Mouse (Mus musculus): ENCODE measurements around the gene Metrn. TPM values are rescaled to one million over a fixed set of nuclear protein-coding genes. Genes with fewer than 3 reads are reported as not detected.
A peak's percentile ranks its signal among the peaks of the same experiment; 100 is the strongest.

The Metrn gene
- polyA plus RNA-seq, 1 experiment from 2014 or later, result 11.9 TPM

DNA sequence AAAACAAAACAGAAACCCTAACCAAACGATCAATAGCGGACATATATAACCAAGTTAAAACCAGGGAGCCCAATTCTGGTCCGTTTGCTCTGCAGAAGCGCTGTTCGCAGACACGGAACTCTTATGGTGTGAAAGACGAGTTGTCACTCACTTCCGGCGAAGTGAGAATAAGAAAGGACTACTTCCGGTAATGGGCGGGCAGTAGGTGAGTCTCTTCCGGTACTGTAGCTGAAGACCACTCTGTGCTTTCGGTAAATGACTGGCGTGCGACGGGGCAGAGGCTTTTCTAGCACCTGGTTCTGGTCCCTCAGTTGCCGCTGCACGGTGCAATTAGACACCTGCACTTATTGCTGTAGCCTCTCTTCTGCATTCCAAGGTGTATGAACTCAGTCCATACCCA, 26.5 kb upstream of the Metrn start, which contains the start of gene Wdr24:
Gene Wdr24, plus strand, starts transcription at position 176 of the 400 bp plus-strand sequence.
- peak within 1 kb of the TSS; percentile 62 for H3K27ac ChIP-seq (ENCODE audit: low read depth)

DNA sequence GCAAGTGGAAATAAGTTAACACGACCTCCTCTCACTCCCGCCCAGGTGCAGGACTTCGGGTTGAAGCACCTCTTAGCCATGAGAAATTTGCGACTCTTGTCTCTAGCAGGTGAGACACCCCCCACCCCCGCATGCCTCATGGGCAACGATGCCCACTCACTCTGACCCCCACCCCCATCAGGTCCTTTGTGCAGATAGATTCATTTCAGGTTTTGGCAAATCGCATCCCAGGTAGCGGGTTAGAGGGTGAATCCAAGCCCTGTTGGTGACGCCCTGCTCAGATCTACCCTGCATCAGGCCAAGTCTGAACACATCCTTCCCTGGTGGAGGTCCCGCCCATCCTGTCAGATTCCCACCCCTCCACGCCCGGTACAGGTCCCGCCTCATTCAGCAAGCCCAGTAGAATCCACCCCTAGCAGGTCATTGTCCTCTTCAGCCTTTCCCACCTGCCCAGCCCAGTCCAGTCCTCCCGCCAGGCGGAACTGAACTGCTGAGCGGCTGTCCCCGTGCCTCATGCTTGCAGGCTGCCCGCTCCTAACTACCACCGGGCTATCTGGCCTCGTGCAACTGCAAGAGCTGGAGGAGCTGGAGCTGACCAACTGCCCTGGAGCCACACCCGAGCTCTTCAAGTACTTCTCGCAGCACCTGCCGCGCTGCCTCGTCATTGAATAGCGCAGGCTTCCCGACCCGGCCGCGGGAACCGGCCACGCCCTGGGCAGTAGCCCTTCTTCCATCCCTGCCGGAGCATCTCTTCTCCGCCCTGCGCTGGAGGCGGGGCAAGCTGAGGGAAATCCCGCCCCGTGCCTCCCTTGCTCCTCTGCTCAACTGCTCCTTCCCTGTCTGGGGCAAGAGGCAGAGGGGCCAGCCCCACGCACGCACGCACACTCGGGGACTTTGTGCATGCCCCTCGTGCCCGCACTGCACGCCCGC, 22.2 kb upstream of the Metrn start:
- H3K36me3 ChIP-seq (replicated peaks; ENCODE audit: insufficient read depth, low read length), result no peaks in the 10 kb centered on the region
- no peaks in the 10 kb centered on the region for H3K9me3 ChIP-seq (ENCODE audit: low read length)
- H3K4me2 ChIP-seq (ENCODE audit: low read depth, low read length), result no peak overlapping the region
- H3K9ac ChIP-seq (replicated peaks), result no peak overlapping the region
- peaks cover 45% of the 10 kb centered on the region for H3K27me3 ChIP-seq (ENCODE audit: insufficient read depth, low read length)
- DNase-seq (peak; percentile 29), ATAC-seq (peak; percentile 54)
- no peak overlapping the region for H3K27ac ChIP-seq (ENCODE audit: low read depth)
- no peak overlapping the region for H3K4me3 ChIP-seq (ENCODE audit: low read depth, low read length)
- H3K4me1 ChIP-seq (ENCODE audit: insufficient read depth), result peaks cover 8% of the 10 kb centered on the region
- no peak for TF ChIP-seq EP300 (IDR thresholded peaks at IDR 0.05; ENCODE audit: low read depth)
- TF ChIP-seq CTCF (IDR thresholded peaks at IDR 0.05; ENCODE audit: low read depth), result no peak
- whole genome bisulfite sequencing (ENCODE audit: insufficient replicate concordance), result 8% methylated on average over 45 of the region's 46 CpGs

More for the DNA sequence above, 26.5 kb upstream of the Metrn start, which contains the start of gene Wdr24:
- ATAC-seq, result peak; percentile 79
- WGBS (ENCODE audit: insufficient replicate concordance), result under 1% methylated on average over 18 of the region's 18 CpGs
- Histone ChIP-seq H3K36me3 (replicated peaks; ENCODE audit: insufficient read depth, low read length) (peaks cover 13% of the 10 kb centered on the region), H3K4me2 (ENCODE audit: low read depth, low read length) (peak within 1 kb of the TSS; percentile 92), H3K4me1 (ENCODE audit: insufficient read depth) (peaks cover 22% of the 10 kb centered on the region), H3K9me3 (ENCODE audit: low read length) (no peaks in the 10 kb centered on the region), H3K9ac (replicated peaks) (peak within 1 kb of the TSS; percentile 71), H3K27me3 (ENCODE audit: insufficient read depth, low read length) (peaks cover 24% of the 10 kb centered on the region), H3K4me3 (ENCODE audit: low read depth, low read length) (peak within 1 kb of the TSS; percentile 74)
- peak; percentile 80 for DNase-seq
- TF ChIP-seq EP300 (IDR thresholded peaks at IDR 0.05; ENCODE audit: low read depth) (peak; percentile 44; the same call in 1 of the 2 replicates), CTCF (IDR thresholded peaks at IDR 0.05; ENCODE audit: low read depth) (peak; percentile 7; the same call in 1 of the 2 replicates)

DNA sequence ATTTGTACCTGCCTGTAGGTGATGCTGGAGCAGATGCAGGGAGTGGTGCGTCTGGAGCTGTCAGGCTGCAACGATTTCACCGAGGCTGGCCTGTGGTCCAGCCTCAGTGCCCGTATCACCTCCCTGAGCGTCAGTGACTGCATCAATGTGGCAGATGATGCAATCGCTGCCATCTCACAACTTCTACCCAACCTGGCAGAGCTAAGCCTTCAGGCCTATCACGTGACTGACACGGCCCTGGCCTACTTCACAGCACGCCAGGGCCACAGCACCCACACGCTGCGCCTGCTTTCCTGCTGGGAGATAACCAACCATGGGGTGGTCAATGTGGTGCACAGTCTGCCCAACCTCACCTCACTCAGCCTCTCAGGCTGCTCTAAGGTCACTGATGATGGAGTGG, 20.7 kb upstream of the Metrn start:
- peaks cover under 1% of the 10 kb centered on the region; the same call in 1 of the 2 replicates for H3K4me1 ChIP-seq (ENCODE audit: insufficient read depth)
- 70% methylated on average over 11 of the region's 11 CpGs for WGBS (ENCODE audit: insufficient replicate concordance)
- H3K9ac ChIP-seq (replicated peaks), result no peak overlapping the region
- H3K27ac ChIP-seq (ENCODE audit: low read depth), result no peak overlapping the region
- no peak for TF ChIP-seq EP300 (IDR thresholded peaks at IDR 0.05; ENCODE audit: low read depth)
- TF ChIP-seq CTCF (IDR thresholded peaks at IDR 0.05; ENCODE audit: low read depth), result no peak
- ATAC-seq (no peak), DNase-seq (no peak)
- peaks cover 56% of the 10 kb centered on the region for H3K27me3 ChIP-seq (ENCODE audit: insufficient read depth, low read length)
- no peak overlapping the region for H3K4me3 ChIP-seq (ENCODE audit: low read depth, low read length)
- no peak overlapping the region for H3K4me2 ChIP-seq (ENCODE audit: low read depth, low read length)
- no peaks in the 10 kb centered on the region for H3K9me3 ChIP-seq (ENCODE audit: low read length)
- H3K36me3 ChIP-seq (replicated peaks; ENCODE audit: insufficient read depth, low read length), result no peaks in the 10 kb centered on the region

DNA sequence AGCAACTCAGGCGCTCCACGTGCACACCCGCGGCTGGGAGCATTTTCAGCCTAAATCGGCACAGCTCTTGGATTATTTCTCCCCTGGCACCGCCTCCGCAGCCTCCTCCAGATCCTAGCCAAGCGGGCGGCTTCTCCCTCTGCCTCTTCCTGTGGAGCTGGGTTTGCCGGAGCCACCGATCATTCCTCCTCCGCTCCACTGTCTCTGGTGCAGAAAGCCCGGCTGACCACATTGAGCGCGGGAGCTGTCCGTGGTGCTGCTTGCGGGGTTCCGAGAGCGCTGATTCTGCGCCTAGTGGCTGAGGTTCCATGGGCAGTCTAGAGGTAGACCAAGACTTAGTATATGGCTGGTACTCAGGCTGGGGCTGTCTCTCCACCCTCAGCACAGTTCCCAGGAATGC, 16.5 kb upstream of the Metrn start:
- ATAC-seq, result peak; percentile 72
- TF ChIP-seq EP300 (IDR thresholded peaks at IDR 0.05; ENCODE audit: low read depth) (no peak), CTCF (IDR thresholded peaks at IDR 0.05; ENCODE audit: low read depth) (peak; percentile 62)
- DNase-seq, result peak; percentile 90
- Histone ChIP-seq H3K27me3 (ENCODE audit: insufficient read depth, low read length) (peaks cover 66% of the 10 kb centered on the region), H3K9ac (replicated peaks) (no peak overlapping the region), H3K4me3 (ENCODE audit: low read depth, low read length) (no peak overlapping the region), H3K36me3 (replicated peaks; ENCODE audit: insufficient read depth, low read length) (no peaks in the 10 kb centered on the region), H3K4me1 (ENCODE audit: insufficient read depth) (peaks cover 12% of the 10 kb centered on the region; the same call in 1 of the 2 replicates), H3K27ac (ENCODE audit: low read depth) (no peak overlapping the region), H3K4me2 (ENCODE audit: low read depth, low read length) (no peak overlapping the region), H3K9me3 (ENCODE audit: low read length) (no peaks in the 10 kb centered on the region)
- WGBS (ENCODE audit: insufficient replicate concordance), result 6% methylated on average over 20 of the region's 20 CpGs

DNA sequence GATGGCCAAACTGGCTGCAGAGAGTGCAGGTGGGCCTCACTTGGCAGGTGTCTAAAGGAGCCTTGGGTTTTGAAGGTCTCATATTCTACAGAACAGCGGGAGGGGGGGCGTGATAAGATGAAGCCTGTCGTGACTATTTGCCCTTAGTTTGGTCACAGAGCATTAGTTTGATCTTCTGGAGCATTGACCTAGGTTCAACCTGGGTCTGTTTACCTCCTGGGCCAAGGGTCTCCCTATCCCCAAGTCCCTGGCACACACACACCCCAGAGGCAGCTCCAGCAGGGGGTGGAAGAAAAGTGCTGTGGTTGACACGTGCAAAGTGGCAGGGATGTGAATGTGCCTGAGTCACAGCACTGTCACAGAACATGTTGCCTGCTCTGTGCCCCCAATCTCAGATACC, 14.0 kb upstream of the Metrn start:
- no peak for TF ChIP-seq EP300 (IDR thresholded peaks at IDR 0.05; ENCODE audit: low read depth)
- TF ChIP-seq CTCF (IDR thresholded peaks at IDR 0.05; ENCODE audit: low read depth), result no peak
- no peak for ATAC-seq
- 54% methylated on average over 4 of the region's 4 CpGs for WGBS (ENCODE audit: insufficient replicate concordance)
- H3K4me1 ChIP-seq (ENCODE audit: insufficient read depth), result peaks cover 12% of the 10 kb centered on the region; the same call in 1 of the 2 replicates
- H3K27ac ChIP-seq (ENCODE audit: low read depth), result no peak overlapping the region
- no peaks in the 10 kb centered on the region for H3K36me3 ChIP-seq (replicated peaks; ENCODE audit: insufficient read depth, low read length)
- peaks cover 65% of the 10 kb centered on the region for H3K27me3 ChIP-seq (ENCODE audit: insufficient read depth, low read length)
- no peak for DNase-seq
- H3K9me3 ChIP-seq (ENCODE audit: low read length), result no peaks in the 10 kb centered on the region
- no peak overlapping the region for H3K4me3 ChIP-seq (ENCODE audit: low read depth, low read length)
- H3K9ac ChIP-seq (replicated peaks), result no peak overlapping the region
- no peak overlapping the region for H3K4me2 ChIP-seq (ENCODE audit: low read depth, low read length)

DNA sequence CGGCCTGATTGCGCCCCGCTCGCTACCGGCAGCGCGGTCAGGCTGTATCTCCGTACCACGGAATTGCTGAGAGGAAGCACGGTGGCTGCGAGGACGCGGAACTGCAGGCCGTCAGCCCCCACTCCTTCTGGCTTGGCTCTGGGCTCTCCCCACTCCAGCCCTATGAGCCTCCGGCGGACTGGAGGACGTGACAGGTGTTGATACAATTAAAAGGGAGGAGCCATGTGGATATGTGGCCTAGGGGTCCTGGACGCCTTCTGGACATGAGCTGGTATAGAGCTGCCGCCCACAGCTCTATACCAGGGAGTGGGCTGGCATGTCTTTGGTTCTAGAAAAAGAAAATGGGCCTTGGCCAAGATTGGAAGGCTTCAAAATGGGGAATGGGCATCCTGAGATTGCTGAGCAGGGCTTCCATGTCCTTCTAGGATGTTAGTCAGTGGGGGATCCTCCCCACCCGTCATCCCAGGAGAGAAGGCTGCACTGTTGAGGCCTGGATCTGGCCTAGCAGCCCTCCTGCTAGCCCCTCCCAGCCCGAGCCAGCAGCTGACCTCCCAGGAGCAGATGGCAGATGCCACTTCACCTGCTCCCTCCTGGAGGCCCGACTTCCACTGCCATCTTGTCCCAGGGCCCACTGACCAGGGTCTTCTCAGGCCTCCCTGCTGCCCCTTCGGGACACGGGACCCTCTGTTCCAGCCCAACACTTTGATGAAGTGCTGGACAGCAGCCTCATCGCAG, 12.8 kb upstream of the Metrn start:
- H3K4me1 ChIP-seq (ENCODE audit: insufficient read depth), result peaks cover 12% of the 10 kb centered on the region; the same call in 1 of the 2 replicates
- H3K4me2 ChIP-seq (ENCODE audit: low read depth, low read length), result peak overlapping the region; percentile 75
- DNase-seq (no peak), ATAC-seq (no peak)
- H3K9ac ChIP-seq (replicated peaks), result no peak overlapping the region
- no peaks in the 10 kb centered on the region for H3K9me3 ChIP-seq (ENCODE audit: low read length)
- peak overlapping the region; percentile 52 for H3K4me3 ChIP-seq (ENCODE audit: low read depth, low read length)
- WGBS (ENCODE audit: insufficient replicate concordance), result 15% methylated on average over 23 of the region's 25 CpGs
- peaks cover 63% of the 10 kb centered on the region for H3K27me3 ChIP-seq (ENCODE audit: insufficient read depth, low read length)
- TF ChIP-seq EP300 (IDR thresholded peaks at IDR 0.05; ENCODE audit: low read depth) (no peak), CTCF (IDR thresholded peaks at IDR 0.05; ENCODE audit: low read depth) (no peak)
- H3K36me3 ChIP-seq (replicated peaks; ENCODE audit: insufficient read depth, low read length), result no peaks in the 10 kb centered on the region
- H3K27ac ChIP-seq (ENCODE audit: low read depth), result no peak overlapping the region
